Mouse (Mus musculus): ENCODE results near the gene Akap5. TPM values are rescaled to one million over a fixed set of nuclear protein-coding genes. Genes with fewer than 3 reads are reported as not detected.
A peak's percentile ranks its signal among the peaks of the same experiment; 100 is the strongest.

Akap5 gene
- polyA plus RNA-seq, 1 experiment from 2014 or later = 2.5 TPM

GRCm38 (mm10) chr12:76306852-76307561 is 17.7 kb upstream of the Akap5 start:
- Histone ChIP-seq H3K27ac (ENCODE audit: low read length) (peak overlapping the region; percentile 76), H3K9me3 (replicated peaks; ENCODE audit: control insufficient read depth, low read length) (no peaks in the 10 kb centered on the region), H3K27me3 (ENCODE audit: control insufficient read depth, insufficient read depth, low read length) (no peaks in the 10 kb centered on the region), H3K4me3 (ENCODE audit: low read length) (no peak overlapping the region), H3K36me3 (ENCODE audit: control insufficient read depth, insufficient read depth) (peaks cover 7% of the 10 kb centered on the region; the same call in 1 of the 2 replicates), H3K4me1 (ENCODE audit: control insufficient read depth, insufficient read depth, low read length) (peaks cover 20% of the 10 kb centered on the region), H3K4me2 (ENCODE audit: low read depth, low read length) (no peak overlapping the region), H3K9ac (ENCODE audit: low read length) (no peak overlapping the region)
- 54% methylated on average over 9 of the region's 9 CpGs for WGBS
- peak; percentile 26; the same call in 1 of the 2 replicates for ATAC-seq (replicated peaks; ENCODE audit: extremely low read depth, insufficient read depth, low FRiP score)

GRCm38 (mm10) chr12:76307964-76308363 is 16.7 kb upstream of the Akap5 start:
- no peak overlapping the region for H3K9ac ChIP-seq (ENCODE audit: low read length)
- ATAC-seq (replicated peaks; ENCODE audit: extremely low read depth, insufficient read depth, low FRiP score) = peak; percentile 52
- H3K4me2 ChIP-seq (ENCODE audit: low read depth, low read length) = no peak overlapping the region
- peaks cover 20% of the 10 kb centered on the region for H3K4me1 ChIP-seq (ENCODE audit: control insufficient read depth, insufficient read depth, low read length)
- H3K27ac ChIP-seq (ENCODE audit: low read length) = peak overlapping the region; percentile 76
- no peaks in the 10 kb centered on the region for H3K9me3 ChIP-seq (replicated peaks; ENCODE audit: control insufficient read depth, low read length)
- H3K4me3 ChIP-seq (ENCODE audit: low read length) = no peak overlapping the region
- peaks cover 7% of the 10 kb centered on the region; the same call in 1 of the 2 replicates for H3K36me3 ChIP-seq (ENCODE audit: control insufficient read depth, insufficient read depth)
- whole genome bisulfite sequencing = 24% methylated on average over 9 of the region's 9 CpGs
- H3K27me3 ChIP-seq (ENCODE audit: control insufficient read depth, insufficient read depth, low read length) = no peaks in the 10 kb centered on the region

GRCm38 (mm10) chr12:76308436-76308835 is 16.3 kb upstream of the Akap5 start:
- Histone ChIP-seq H3K9ac (ENCODE audit: low read length) (no peak overlapping the region), H3K27me3 (ENCODE audit: control insufficient read depth, insufficient read depth, low read length) (no peaks in the 10 kb centered on the region), H3K4me2 (ENCODE audit: low read depth, low read length) (no peak overlapping the region), H3K4me1 (ENCODE audit: control insufficient read depth, insufficient read depth, low read length) (peaks cover 20% of the 10 kb centered on the region), H3K9me3 (replicated peaks; ENCODE audit: control insufficient read depth, low read length) (no peaks in the 10 kb centered on the region), H3K36me3 (ENCODE audit: control insufficient read depth, insufficient read depth) (peaks cover 9% of the 10 kb centered on the region; the same call in 1 of the 2 replicates), H3K27ac (ENCODE audit: low read length) (peak overlapping the region; percentile 80), H3K4me3 (ENCODE audit: low read length) (no peak overlapping the region)
- no peak for ATAC-seq (replicated peaks; ENCODE audit: extremely low read depth, insufficient read depth, low FRiP score)
- WGBS = 76% methylated on average over 5 of the region's 5 CpGs

GRCm38 (mm10) chr12:76310007-76310406 is 14.7 kb upstream of the Akap5 start:
- WGBS = 68% methylated on average over 6 of the region's 6 CpGs
- Histone ChIP-seq H3K4me2 (ENCODE audit: low read depth, low read length) (no peak overlapping the region), H3K9me3 (replicated peaks; ENCODE audit: control insufficient read depth, low read length) (no peaks in the 10 kb centered on the region), H3K36me3 (ENCODE audit: control insufficient read depth, insufficient read depth) (peaks cover 17% of the 10 kb centered on the region), H3K27ac (ENCODE audit: low read length) (no peak overlapping the region; the same call in 1 of the 2 replicates), H3K4me3 (ENCODE audit: low read length) (no peak overlapping the region), H3K9ac (ENCODE audit: low read length) (no peak overlapping the region), H3K27me3 (ENCODE audit: control insufficient read depth, insufficient read depth, low read length) (no peaks in the 10 kb centered on the region), H3K4me1 (ENCODE audit: control insufficient read depth, insufficient read depth, low read length) (peaks cover 20% of the 10 kb centered on the region)
- ATAC-seq (replicated peaks; ENCODE audit: extremely low read depth, insufficient read depth, low FRiP score) = no peak

- ATAC-seq (replicated peaks; ENCODE audit: extremely low read depth, insufficient read depth, low FRiP score) = no peak
- Histone ChIP-seq H3K4me3 (ENCODE audit: low read length) (no peak overlapping the region), H3K36me3 (ENCODE audit: control insufficient read depth, insufficient read depth) (peaks cover 18% of the 10 kb centered on the region), H3K27ac (ENCODE audit: low read length) (no peak overlapping the region; the same call in 1 of the 2 replicates), H3K4me2 (ENCODE audit: low read depth, low read length) (no peak overlapping the region), H3K4me1 (ENCODE audit: control insufficient read depth, insufficient read depth, low read length) (peaks cover 20% of the 10 kb centered on the region), H3K9me3 (replicated peaks; ENCODE audit: control insufficient read depth, low read length) (no peaks in the 10 kb centered on the region), H3K27me3 (ENCODE audit: control insufficient read depth, insufficient read depth, low read length) (no peaks in the 10 kb centered on the region), H3K9ac (ENCODE audit: low read length) (no peak overlapping the region)
- 51% methylated on average over 6 of the region's 6 CpGs for WGBS
These were observed 14.1 kb upstream of the Akap5 start for GRCm38 (mm10) chr12:76310633-76311032.

GRCm38 (mm10) chr12:76311227-76311626 is 13.5 kb upstream of the Akap5 start:
- WGBS = 89% methylated on average over 9 of the region's 9 CpGs
- no peak overlapping the region for H3K27ac ChIP-seq (ENCODE audit: low read length)
- H3K4me3 ChIP-seq (ENCODE audit: low read length) = no peak overlapping the region
- H3K9ac ChIP-seq (ENCODE audit: low read length) = no peak overlapping the region
- peaks cover 20% of the 10 kb centered on the region for H3K4me1 ChIP-seq (ENCODE audit: control insufficient read depth, insufficient read depth, low read length)
- H3K27me3 ChIP-seq (ENCODE audit: control insufficient read depth, insufficient read depth, low read length) = no peaks in the 10 kb centered on the region
- peaks cover 20% of the 10 kb centered on the region for H3K36me3 ChIP-seq (ENCODE audit: control insufficient read depth, insufficient read depth)
- no peak for ATAC-seq (replicated peaks; ENCODE audit: extremely low read depth, insufficient read depth, low FRiP score)
- H3K9me3 ChIP-seq (replicated peaks; ENCODE audit: control insufficient read depth, low read length) = no peaks in the 10 kb centered on the region
- H3K4me2 ChIP-seq (ENCODE audit: low read depth, low read length) = no peak overlapping the region

- Histone ChIP-seq H3K4me2 (ENCODE audit: low read depth, low read length) (no peak overlapping the region), H3K36me3 (ENCODE audit: control insufficient read depth, insufficient read depth) (peaks cover 22% of the 10 kb centered on the region), H3K4me3 (ENCODE audit: low read length) (no peak overlapping the region), H3K27me3 (ENCODE audit: control insufficient read depth, insufficient read depth, low read length) (no peaks in the 10 kb centered on the region), H3K9ac (ENCODE audit: low read length) (no peak overlapping the region), H3K9me3 (replicated peaks; ENCODE audit: control insufficient read depth, low read length) (no peaks in the 10 kb centered on the region), H3K4me1 (ENCODE audit: control insufficient read depth, insufficient read depth, low read length) (peaks cover 16% of the 10 kb centered on the region), H3K27ac (ENCODE audit: low read length) (no peak overlapping the region)
- 75% methylated on average over 8 of the region's 8 CpGs for WGBS
- ATAC-seq (replicated peaks; ENCODE audit: extremely low read depth, insufficient read depth, low FRiP score) = no peak
These were observed 12.7 kb upstream of the Akap5 start for GRCm38 (mm10) chr12:76311951-76312350.

- WGBS = 15% methylated on average over 9 of the region's 9 CpGs
- Histone ChIP-seq H3K4me2 (ENCODE audit: low read depth, low read length) (peak overlapping the region; percentile 36), H3K9me3 (replicated peaks; ENCODE audit: control insufficient read depth, low read length) (no peaks in the 10 kb centered on the region), H3K27ac (ENCODE audit: low read length) (peak overlapping the region; percentile 81), H3K36me3 (ENCODE audit: control insufficient read depth, insufficient read depth) (peaks cover 18% of the 10 kb centered on the region), H3K4me3 (ENCODE audit: low read length) (no peak overlapping the region), H3K27me3 (ENCODE audit: control insufficient read depth, insufficient read depth, low read length) (no peaks in the 10 kb centered on the region), H3K9ac (ENCODE audit: low read length) (peak overlapping the region; percentile 25; the same call in 1 of the 2 replicates), H3K4me1 (ENCODE audit: control insufficient read depth, insufficient read depth, low read length) (peaks cover 17% of the 10 kb centered on the region)
- ATAC-seq (replicated peaks; ENCODE audit: extremely low read depth, insufficient read depth, low FRiP score) = peak; percentile 50
These were observed 6.1 kb upstream of the Akap5 start for GRCm38 (mm10) chr12:76318282-76319212.

Measured in heart, embryonic 16.5 days (tissue).